Mouse (Mus musculus): Measurements from ENCODE around the gene Cdk6. TPM values are rescaled to one million over a fixed set of nuclear protein-coding genes. Genes with fewer than 3 reads are reported as not detected.

Cdk6 gene
- total and polyA plus RNA-seq, 2 experiments from 2014 or later, result 9.4 to 19.8 TPM

DNA sequence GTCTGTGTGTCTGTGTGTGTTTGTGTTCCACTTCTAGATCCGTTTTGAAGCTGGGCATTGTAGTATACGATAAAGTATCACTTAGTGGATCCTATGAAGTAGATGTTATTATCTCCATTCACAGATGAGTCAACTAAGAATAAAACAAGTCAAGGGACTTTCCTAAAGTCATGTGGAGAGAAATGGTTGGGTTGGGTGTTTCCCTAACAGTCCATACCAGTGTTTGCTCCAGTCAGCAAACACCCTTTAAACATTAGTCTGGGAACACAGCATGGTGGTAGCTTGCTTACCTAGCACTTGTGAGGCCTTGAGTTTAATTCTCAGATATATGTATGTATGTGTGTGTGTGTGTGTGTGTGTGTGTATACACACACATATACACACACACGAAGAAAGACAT lies 168.2 kb downstream of the Cdk6 start:
- Histone ChIP-seq H3K9me3 (ENCODE audit: low read length) (no peaks in the 10 kb centered on the region), H3K9ac (no peak overlapping the region), H3K4me3 (ENCODE audit: low read depth, low read length) (no peak overlapping the region), H3K27ac (ENCODE audit: low read depth, low read length) (no peak overlapping the region), H3K4me2 (ENCODE audit: low read depth) (no peak overlapping the region), H3K4me1 (ENCODE audit: insufficient read depth) (no peaks in the 10 kb centered on the region), H3K36me3 (ENCODE audit: insufficient read depth) (no peaks in the 10 kb centered on the region), H3K27me3 (ENCODE audit: insufficient read depth, low read length) (no peaks in the 10 kb centered on the region)
- TF ChIP-seq CTCF (IDR thresholded peaks at IDR 0.05; ENCODE audit: low read depth), result no peak
- DNase-seq, result no peak
- ATAC-seq, result no peak
- WGBS, result 89% methylated on average over 3 of the region's 3 CpGs

DNA sequence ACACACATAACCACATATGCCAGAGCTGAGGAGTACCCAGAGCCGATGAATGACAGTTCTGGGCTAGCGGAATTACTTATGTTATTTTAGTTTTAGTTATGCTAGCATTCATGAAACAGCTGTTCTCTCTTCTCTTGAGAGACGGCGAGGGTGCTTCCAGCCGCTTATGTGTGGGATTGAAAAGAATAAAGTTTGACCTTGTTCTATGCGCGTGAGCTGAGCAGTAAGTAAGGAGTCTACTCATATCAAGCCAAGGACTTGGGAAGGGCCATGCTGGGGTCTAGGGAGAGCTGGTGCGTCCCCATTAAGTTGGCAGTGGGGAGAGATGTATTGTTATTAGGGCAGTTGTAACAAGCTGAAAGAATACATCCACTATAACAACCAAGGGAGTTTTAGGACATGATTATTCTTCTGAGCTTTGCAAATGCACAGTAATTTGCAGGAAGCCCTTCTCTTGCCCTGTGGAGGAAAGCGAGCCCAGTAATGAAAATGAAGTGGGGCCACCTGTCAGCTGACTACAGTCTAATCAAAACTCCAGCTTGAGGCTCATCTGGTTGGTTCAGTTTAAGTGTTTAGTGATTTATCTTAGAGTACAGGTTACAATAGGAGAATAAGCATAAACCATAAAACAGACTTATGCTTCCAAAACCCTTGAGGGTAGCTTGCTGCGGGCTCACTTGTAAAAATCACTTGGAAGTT lies 170.0 kb downstream of the Cdk6 start:
- Histone ChIP-seq H3K4me1 (ENCODE audit: insufficient read depth) (no peaks in the 10 kb centered on the region), H3K9ac (no peak overlapping the region), H3K27ac (ENCODE audit: low read depth, low read length) (no peak overlapping the region), H3K9me3 (ENCODE audit: low read length) (no peaks in the 10 kb centered on the region), H3K4me2 (ENCODE audit: low read depth) (no peak overlapping the region), H3K4me3 (ENCODE audit: low read depth, low read length) (no peak overlapping the region), H3K36me3 (ENCODE audit: insufficient read depth) (no peaks in the 10 kb centered on the region), H3K27me3 (ENCODE audit: insufficient read depth, low read length) (no peaks in the 10 kb centered on the region)
- DNase-seq (no peak), ATAC-seq (peak; percentile 58)
- 57% methylated on average over 10 of the region's 10 CpGs for WGBS
- TF ChIP-seq CTCF (IDR thresholded peaks at IDR 0.05; ENCODE audit: low read depth), result no peak

DNA sequence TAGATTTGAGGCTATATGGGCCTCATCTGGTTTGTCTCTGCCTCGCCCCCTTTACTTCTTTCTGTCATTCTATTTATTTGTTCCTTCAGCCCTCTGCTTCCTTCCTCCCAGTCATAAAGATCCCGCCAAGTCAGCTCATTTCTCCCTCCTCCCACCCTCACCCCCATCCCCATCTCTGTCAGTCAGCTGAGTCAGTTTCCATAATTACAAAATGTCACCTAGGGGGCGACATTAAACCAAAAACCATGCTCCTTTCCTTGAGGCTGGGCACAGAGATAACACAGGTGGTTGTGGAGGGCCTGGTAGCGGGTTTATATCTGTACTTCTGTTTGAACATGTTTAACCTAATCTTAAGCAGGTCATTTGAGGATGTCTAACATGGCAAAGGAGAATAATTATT lies 171.3 kb downstream of the Cdk6 start:
- Histone ChIP-seq H3K27ac (ENCODE audit: low read depth, low read length) (no peak overlapping the region), H3K4me3 (ENCODE audit: low read depth, low read length) (no peak overlapping the region), H3K36me3 (ENCODE audit: insufficient read depth) (no peaks in the 10 kb centered on the region), H3K9me3 (ENCODE audit: low read length) (no peaks in the 10 kb centered on the region), H3K4me1 (ENCODE audit: insufficient read depth) (0 out of 2 replicates have a peak, but pooled peaks cover 2% of the 10 kb centered on the region), H3K4me2 (ENCODE audit: low read depth) (no peak overlapping the region), H3K27me3 (ENCODE audit: insufficient read depth, low read length) (no peaks in the 10 kb centered on the region), H3K9ac (no peak overlapping the region)
- ATAC-seq (no peak), DNase-seq (no peak)
- peak; percentile 37 for TF ChIP-seq CTCF (IDR thresholded peaks at IDR 0.05; ENCODE audit: low read depth)
- 61% methylated on average over 4 of the region's 4 CpGs for WGBS

DNA sequence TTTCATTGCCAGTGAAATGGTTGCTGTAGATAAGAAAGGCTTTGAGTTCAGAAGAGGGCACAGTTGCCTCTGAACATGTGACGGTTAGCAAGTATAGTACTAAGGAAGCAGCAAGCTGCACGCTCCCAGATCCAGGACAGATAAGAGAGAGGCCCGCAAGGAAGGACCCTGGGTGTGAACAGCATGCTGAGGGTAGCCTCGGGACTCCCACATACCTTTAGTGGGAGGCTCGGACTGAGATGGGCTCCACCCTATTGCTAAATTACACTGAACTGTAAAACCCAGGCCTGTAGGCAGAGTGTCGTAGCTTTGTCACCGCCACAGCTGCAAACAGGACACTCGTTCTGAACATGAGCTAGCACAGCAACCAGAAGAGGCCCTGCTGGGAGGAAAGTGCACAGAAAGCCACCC lies 173.6 kb downstream of the Cdk6 start:
- no peak overlapping the region for H3K4me3 ChIP-seq (ENCODE audit: low read depth, low read length)
- H3K36me3 ChIP-seq (ENCODE audit: insufficient read depth), result no peaks in the 10 kb centered on the region
- H3K9me3 ChIP-seq (ENCODE audit: low read length), result no peaks in the 10 kb centered on the region
- ATAC-seq (no peak), DNase-seq (no peak)
- TF ChIP-seq CTCF (IDR thresholded peaks at IDR 0.05; ENCODE audit: low read depth), result no peak
- no peak overlapping the region for H3K27ac ChIP-seq (ENCODE audit: low read depth, low read length)
- H3K9ac ChIP-seq, result no peak overlapping the region
- H3K4me2 ChIP-seq (ENCODE audit: low read depth), result no peak overlapping the region
- H3K4me1 ChIP-seq (ENCODE audit: insufficient read depth), result 0 out of 2 replicates have a peak, but pooled peaks cover 2% of the 10 kb centered on the region
- 81% methylated on average over 8 of the region's 8 CpGs for WGBS
- no peaks in the 10 kb centered on the region for H3K27me3 ChIP-seq (ENCODE audit: insufficient read depth, low read length)

DNA sequence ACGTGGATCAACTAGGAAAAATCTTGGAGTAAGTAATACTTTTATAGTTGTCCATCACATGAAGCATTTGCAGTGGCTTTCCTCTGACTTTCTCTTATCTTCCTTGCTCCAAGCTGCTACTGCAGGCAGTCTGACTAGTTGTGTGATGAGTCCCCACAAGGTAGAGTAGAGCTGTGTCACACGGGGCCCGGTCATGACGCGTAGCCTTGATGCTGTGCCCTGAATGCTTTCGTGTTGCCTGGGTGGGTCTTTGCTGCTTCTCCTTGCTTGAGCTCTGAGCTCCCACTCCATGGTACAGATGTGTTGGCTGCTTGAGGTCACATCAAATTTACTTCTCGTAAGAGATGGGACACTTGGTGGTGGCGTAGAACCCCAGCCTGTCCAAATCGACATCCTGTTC lies 174.2 kb downstream of the Cdk6 start:
- 0 out of 2 replicates have a peak, but pooled peaks cover 2% of the 10 kb centered on the region for H3K4me1 ChIP-seq (ENCODE audit: insufficient read depth)
- DNase-seq (no peak), ATAC-seq (no peak)
- TF ChIP-seq CTCF (IDR thresholded peaks at IDR 0.05; ENCODE audit: low read depth), result no peak
- WGBS, result 92% methylated on average over 9 of the region's 9 CpGs
- no peaks in the 10 kb centered on the region for H3K36me3 ChIP-seq (ENCODE audit: insufficient read depth)
- H3K4me3 ChIP-seq (ENCODE audit: low read depth, low read length), result no peak overlapping the region
- no peak overlapping the region for H3K9ac ChIP-seq
- H3K27ac ChIP-seq (ENCODE audit: low read depth, low read length), result no peak overlapping the region
- no peaks in the 10 kb centered on the region for H3K9me3 ChIP-seq (ENCODE audit: low read length)
- no peaks in the 10 kb centered on the region for H3K27me3 ChIP-seq (ENCODE audit: insufficient read depth, low read length)
- H3K4me2 ChIP-seq (ENCODE audit: low read depth), result no peak overlapping the region

DNA sequence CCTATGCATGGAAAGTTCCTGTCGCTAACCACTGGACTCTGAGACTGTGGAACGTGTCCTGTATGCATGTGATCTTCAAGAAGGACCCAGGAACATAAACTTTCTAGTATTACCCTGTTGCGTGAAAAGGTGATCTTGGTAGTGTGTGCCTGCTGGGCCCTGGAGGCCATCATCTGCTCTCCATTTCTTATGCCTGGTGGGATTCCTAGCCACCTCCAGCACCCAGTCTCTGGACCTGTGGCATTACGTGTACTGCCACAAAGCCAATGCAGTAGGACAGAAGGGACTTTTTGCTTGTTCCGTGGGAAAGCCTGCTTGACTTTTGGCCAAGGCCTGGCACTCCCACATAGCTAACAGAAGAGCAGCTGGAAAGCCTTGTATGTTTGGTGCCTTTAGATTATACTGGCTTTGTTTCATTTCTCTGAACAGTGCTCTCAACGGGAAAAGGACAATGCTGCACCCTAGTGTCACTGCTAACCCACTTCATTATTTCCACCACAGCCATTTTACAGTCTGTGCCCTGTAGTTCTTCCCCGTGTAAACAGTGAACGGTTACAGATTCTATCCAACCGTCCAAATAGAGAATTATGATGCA lies 175.3 kb downstream of the Cdk6 start:
- H3K9ac ChIP-seq, result no peak overlapping the region
- no peak overlapping the region for H3K4me2 ChIP-seq (ENCODE audit: low read depth)
- 41% methylated on average over 9 of the region's 9 CpGs for WGBS
- TF ChIP-seq CTCF (IDR thresholded peaks at IDR 0.05; ENCODE audit: low read depth), result peak; percentile 84
- 0 out of 2 replicates have a peak, but pooled peaks cover 2% of the 10 kb centered on the region for H3K4me1 ChIP-seq (ENCODE audit: insufficient read depth)
- H3K4me3 ChIP-seq (ENCODE audit: low read depth, low read length), result no peak overlapping the region
- no peak overlapping the region for H3K27ac ChIP-seq (ENCODE audit: low read depth, low read length)
- no peaks in the 10 kb centered on the region for H3K27me3 ChIP-seq (ENCODE audit: insufficient read depth, low read length)
- peak; percentile 84 for DNase-seq
- H3K36me3 ChIP-seq (ENCODE audit: insufficient read depth), result no peaks in the 10 kb centered on the region
- ATAC-seq, result peak; percentile 93
- no peaks in the 10 kb centered on the region for H3K9me3 ChIP-seq (ENCODE audit: low read length)

All from forebrain, postnatal 0 days (tissue).